Mouse (Mus musculus) forebrain, embryonic 10.5 days (tissue): ENCODE data around the gene Vps16. TPM values are rescaled to one million over a fixed set of nuclear protein-coding genes. Genes with fewer than 3 reads are reported as not detected.
A peak's percentile ranks its signal among the peaks of the same experiment; 100 is the strongest.

Experiments
- DNase-seq: peaks from one replicate; pipeline ENCODE4 v3.0.0-alpha.2; 2017; ENCODE audit warnings: low spot score; ENCODE audit errors: extremely low spot score
- H3K27ac ChIP-seq: fragments of 300-500 bp; sonication (generic); 2 replicates; pipeline ENCODE4 v1.5.1; 2016; ENCODE audit warnings: mild to moderate bottlenecking
- H3K27me3 ChIP-seq: fragments of 300-500 bp; sonication (generic); 2 replicates; pipeline ENCODE4 v1.6.1; 2016; ENCODE audit warnings: mild to moderate bottlenecking; ENCODE audit not compliant: poor library complexity, severe bottlenecking
- H3K36me3 ChIP-seq: fragments of 300-500 bp; sonication (generic); replicated peaks from 2 replicates; pipeline ENCODE4 v1.6.1; 2016; ENCODE audit warnings: mild to moderate bottlenecking, moderate library complexity
- H3K4me1 ChIP-seq: fragments of 300-500 bp; sonication (generic); 2 replicates; pipeline ENCODE4 v1.6.1; 2016
- H3K4me3 ChIP-seq: fragments of 300-500 bp; sonication (generic); 2 replicates; pipeline ENCODE4 v1.5.1; 2016; ENCODE audit warnings: mild to moderate bottlenecking, moderate library complexity
- H3K9me3 ChIP-seq: fragments of 300-500 bp; sonication (generic); 2 replicates; pipeline ENCODE4 v1.6.1; 2016; ENCODE audit warnings: mild to moderate bottlenecking, moderate library complexity
- WGBS: fragments of 180-500 bp; shearing (Covaris S2); methylation state at CpG from one replicate; pipeline ENCODE4 v1.1.7; 2016; 5-methylcytosine and 5-hydroxymethylcytosine counted together
- polyA plus RNA-seq: library from polyadenylated mRNA; unstranded; fragments of >200 nt; fragmentation: Nextera tagmentation; extraction: Ambion mirVana; gene quantifications from 2 replicates; pipeline ENCODE4 v1.2.1, GENCODE M21; 2016

Vps16 gene
- polyA plus RNA-seq, 1 experiment from 2014 or later, result 110 TPM

DNA sequence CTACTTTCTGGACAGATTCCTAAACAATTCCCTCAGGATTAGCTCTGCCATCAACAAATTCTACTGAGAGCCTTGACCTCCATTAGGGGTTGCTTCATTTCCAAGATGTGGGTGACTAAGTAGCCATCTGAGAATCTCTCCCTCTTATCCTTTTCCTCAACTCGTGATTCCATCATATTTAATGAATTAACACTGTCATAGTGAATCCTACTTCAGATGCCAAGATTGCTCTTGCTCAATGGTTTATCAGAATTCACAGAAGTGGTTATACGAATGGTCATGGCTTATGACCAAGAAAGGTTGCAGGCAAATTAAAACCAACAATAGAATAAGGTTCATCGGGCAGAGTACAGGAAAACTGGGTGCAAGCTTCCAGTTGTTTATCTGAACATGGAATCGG lies 22.2 kb upstream of the Vps16 start:
- peaks cover 27% of the 10 kb centered on the region for H3K4me1 ChIP-seq
- H3K9me3 ChIP-seq, result no peaks in the 10 kb centered on the region
- no peak overlapping the region for H3K27ac ChIP-seq
- 84% methylated on average over 4 of the region's 4 CpGs for WGBS
- no peak overlapping the region for H3K4me3 ChIP-seq
- DNase-seq, result no peak
- H3K36me3 ChIP-seq, result no peaks in the 10 kb centered on the region
- peaks cover 58% of the 10 kb centered on the region for H3K27me3 ChIP-seq

DNA sequence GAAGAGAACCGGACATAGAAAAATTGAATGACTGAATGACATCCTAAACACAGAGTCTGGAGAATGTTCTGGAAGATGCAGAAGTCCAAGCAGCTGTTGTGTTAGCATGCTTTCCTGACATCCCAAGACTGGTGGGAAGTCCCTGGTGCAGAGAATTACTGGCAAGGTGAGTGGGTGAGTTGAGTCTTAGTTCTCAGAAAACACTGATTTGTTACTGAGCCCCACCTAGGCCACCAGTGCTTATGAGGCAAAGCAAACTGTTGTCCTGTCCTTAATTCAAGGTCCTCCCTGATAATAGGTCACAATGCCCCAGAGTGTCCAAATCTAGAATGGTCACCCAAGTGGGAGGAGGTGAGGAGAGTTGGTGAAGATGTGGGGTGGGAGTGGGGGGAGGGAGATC lies 19.2 kb upstream of the Vps16 start, which contains the start of the genes Gm28372 and 1700020A23Rik:
Gene Gm28372 (plus strand): TSS at position 301 of the 400 bp plus-strand sequence.
Gene 1700020A23Rik (plus strand): TSS at position 321 of the 400 bp plus-strand sequence.
- H3K9me3 ChIP-seq, result no peaks in the 10 kb centered on the region
- 89% methylated on average over 1 of the region's 1 CpGs for WGBS

DNA sequence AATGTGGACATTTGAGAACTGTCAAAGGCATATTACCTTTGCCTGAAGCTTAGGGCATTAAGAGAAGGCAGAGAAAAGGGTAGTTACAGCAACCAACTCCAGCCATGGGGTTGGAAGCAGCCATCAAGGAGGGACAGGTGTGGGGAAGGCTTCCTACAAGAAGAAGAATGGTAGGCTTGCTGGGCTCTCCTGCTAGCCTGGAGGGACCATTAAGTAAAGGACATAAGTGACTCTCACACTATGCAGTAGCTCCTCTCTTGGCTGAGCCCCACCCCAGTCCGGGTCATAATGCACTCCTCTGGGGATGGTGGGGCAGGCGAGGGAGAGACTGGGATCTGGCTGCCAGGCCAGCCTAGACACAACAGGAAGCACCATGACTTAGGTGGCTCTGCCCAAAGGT lies 18.0 kb upstream of the Vps16 start, which contains the start of gene Tmem239:
Gene Tmem239 (plus strand): TSS at position 301 of the 400 bp plus-strand sequence.
- H3K4me1 ChIP-seq, result peaks cover 21% of the 10 kb centered on the region
- DNase-seq, result no peak
- no peaks in the 10 kb centered on the region for H3K9me3 ChIP-seq
- WGBS, result 82% methylated on average over 2 of the region's 2 CpGs
- H3K4me3 ChIP-seq, result no peak within 1 kb of the TSS
- no peak within 1 kb of the TSS for H3K27ac ChIP-seq
- H3K36me3 ChIP-seq, result no peaks in the 10 kb centered on the region
- peaks cover 65% of the 10 kb centered on the region for H3K27me3 ChIP-seq

More for the DNA sequence above, 19.2 kb upstream of the Vps16 start, which contains the start of the genes Gm28372 and 1700020A23Rik:
- H3K4me3 ChIP-seq, result no peak within 1 kb of the TSS
- DNase-seq, result no peak
- H3K36me3 ChIP-seq, result no peaks in the 10 kb centered on the region
- H3K4me1 ChIP-seq, result peaks cover 27% of the 10 kb centered on the region
- H3K27ac ChIP-seq, result no peak within 1 kb of the TSS
- peaks cover 59% of the 10 kb centered on the region for H3K27me3 ChIP-seq

DNA sequence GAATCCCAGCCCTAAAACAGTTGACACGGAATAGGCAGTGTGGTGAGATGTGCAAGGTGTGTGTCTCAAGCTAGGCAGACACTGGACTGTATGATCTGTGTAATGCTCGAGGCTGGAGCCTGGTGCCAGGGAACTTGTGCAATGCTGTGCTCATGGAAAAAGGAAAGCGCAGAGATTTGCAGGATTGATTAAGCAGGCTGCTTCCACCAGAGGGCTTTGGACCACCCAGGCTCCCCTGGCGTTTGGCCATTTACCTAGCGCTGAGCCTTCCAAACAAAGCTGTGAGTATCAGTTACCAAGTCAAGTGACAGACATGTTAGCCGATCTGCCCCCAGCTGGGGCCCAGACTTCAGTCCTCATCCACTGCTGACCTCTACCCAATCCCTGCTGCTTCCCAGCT lies 15.9 kb upstream of the Vps16 start:
- no peak overlapping the region for H3K4me3 ChIP-seq
- H3K27me3 ChIP-seq, result peaks cover 56% of the 10 kb centered on the region
- peaks cover 25% of the 10 kb centered on the region for H3K4me1 ChIP-seq
- no peaks in the 10 kb centered on the region for H3K36me3 ChIP-seq
- H3K27ac ChIP-seq, result peak overlapping the region; percentile 12; the same call in 1 of the 2 replicates
- H3K9me3 ChIP-seq, result no peaks in the 10 kb centered on the region
- DNase-seq, result peak; percentile 52
- 17% methylated on average over 6 of the region's 6 CpGs for WGBS

DNA sequence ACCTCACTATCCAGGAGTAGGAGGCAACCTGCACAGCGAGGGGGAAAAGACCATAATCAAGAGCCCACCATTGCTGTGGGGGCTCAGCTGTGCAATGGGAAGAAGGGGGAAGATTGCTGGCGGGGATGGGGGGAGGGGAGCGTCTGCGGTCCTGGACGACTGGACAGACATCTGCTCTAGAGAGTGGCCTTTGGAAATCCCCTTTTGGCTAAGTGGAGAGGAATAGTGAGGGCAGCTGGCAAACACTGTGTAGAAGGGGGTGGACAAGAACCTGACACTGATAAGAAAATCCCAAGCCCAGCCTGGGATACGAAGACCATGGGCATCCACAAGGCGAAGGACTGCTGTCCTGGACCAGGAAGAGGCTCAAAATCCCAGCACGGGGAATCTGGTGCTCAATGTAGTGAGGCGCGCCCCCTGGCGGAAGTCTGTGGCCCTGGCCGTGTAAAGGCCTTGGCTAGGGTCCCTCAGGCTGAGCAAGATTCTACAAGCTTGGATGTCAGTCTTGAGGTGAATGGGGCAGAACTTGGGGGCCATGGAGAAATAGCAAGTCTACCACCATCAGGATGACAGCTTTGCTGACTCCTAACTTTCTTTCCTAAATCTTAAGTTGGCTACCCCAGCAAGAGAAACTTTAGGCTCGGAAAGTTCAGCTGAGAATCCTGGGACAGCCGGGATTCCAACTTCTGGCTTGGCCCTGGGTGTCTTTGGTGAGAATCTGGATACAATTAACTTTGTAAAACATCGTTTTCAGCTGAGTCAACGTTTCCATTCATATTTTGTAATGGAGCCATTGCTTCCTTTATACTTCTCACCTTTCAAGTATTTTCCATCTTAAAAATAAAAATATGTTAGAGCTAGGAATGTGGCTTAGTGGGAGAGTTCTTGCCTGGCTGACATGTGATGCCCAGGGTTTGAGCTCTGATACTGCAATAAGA lies 12.3 kb upstream of the Vps16 start:
- no peaks in the 10 kb centered on the region for H3K36me3 ChIP-seq
- H3K27me3 ChIP-seq, result peaks cover 30% of the 10 kb centered on the region
- H3K4me3 ChIP-seq, result no peak overlapping the region
- DNase-seq, result peak; percentile 83
- peaks cover 25% of the 10 kb centered on the region for H3K4me1 ChIP-seq
- 43% methylated on average over 16 of the region's 16 CpGs for whole genome bisulfite sequencing
- no peaks in the 10 kb centered on the region for H3K9me3 ChIP-seq
- H3K27ac ChIP-seq, result no peak overlapping the region

DNA sequence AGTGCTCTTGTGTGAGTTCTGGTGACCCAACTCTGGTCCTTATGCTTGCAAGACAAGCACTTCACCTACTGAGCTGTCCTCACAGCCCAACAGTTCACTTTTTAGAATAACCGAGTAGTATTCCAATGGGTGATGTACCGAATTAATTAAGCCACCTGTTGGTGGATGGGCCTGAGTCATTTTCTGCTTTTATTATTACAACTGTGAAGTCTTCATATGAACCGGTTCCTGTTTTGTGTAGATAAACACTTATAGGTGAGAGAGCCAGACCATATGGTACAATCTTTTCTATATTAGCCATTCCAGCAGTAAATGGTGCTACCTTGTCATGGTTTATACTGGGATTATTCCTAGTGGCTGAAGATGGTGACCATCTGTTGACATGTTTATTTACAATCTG lies 11.4 kb upstream of the Vps16 start:
- no peak overlapping the region for H3K4me3 ChIP-seq
- peaks cover 22% of the 10 kb centered on the region for H3K27me3 ChIP-seq
- no peak for DNase-seq
- H3K4me1 ChIP-seq, result peaks cover 25% of the 10 kb centered on the region
- WGBS, result 85% methylated on average over 3 of the region's 3 CpGs
- H3K9me3 ChIP-seq, result no peaks in the 10 kb centered on the region
- H3K27ac ChIP-seq, result no peak overlapping the region
- no peaks in the 10 kb centered on the region for H3K36me3 ChIP-seq

DNA sequence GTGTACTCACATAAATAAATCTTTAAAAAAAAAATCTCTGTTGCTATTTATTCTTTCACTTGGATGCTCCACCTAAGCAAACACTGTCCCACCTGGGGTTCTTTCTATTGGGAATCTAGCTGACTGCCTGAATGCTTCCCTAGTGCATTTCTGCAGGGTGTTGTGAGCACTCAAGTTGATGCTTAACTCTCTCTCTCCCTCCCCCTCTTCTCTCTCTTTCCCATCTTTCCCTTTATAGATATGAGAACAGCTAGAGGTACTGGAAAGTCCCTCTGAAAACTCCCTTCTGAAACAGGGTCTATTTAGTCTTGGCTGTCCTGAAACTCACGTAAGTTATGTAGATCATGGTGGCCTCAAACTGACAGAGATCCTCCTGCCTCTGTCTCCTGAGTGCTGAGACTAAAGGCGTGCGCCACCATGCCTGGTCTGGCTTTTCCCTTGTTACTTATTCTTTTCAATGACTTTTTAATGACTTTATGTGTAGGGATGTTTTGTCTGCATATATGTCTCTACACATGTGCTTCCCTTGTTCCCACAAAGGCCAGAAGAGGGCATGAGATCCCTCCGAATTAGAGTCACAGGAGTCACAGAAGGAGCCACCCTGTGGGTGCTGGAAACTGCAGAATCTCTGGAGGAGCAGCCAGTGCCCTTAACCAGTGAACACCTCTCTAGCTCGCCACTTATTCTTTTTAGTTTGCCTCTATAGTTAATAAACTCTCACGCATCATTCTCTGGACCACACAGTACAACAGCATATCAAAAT lies 9.9 kb upstream of the Vps16 start:
- H3K27ac ChIP-seq, result no peak overlapping the region
- 75% methylated on average over 6 of the region's 6 CpGs for WGBS
- no peaks in the 10 kb centered on the region for H3K9me3 ChIP-seq
- peaks cover 11% of the 10 kb centered on the region for H3K4me1 ChIP-seq
- H3K4me3 ChIP-seq, result no peak overlapping the region
- DNase-seq, result no peak
- peaks cover 13% of the 10 kb centered on the region for H3K27me3 ChIP-seq
- H3K36me3 ChIP-seq, result peaks cover 10% of the 10 kb centered on the region

DNA sequence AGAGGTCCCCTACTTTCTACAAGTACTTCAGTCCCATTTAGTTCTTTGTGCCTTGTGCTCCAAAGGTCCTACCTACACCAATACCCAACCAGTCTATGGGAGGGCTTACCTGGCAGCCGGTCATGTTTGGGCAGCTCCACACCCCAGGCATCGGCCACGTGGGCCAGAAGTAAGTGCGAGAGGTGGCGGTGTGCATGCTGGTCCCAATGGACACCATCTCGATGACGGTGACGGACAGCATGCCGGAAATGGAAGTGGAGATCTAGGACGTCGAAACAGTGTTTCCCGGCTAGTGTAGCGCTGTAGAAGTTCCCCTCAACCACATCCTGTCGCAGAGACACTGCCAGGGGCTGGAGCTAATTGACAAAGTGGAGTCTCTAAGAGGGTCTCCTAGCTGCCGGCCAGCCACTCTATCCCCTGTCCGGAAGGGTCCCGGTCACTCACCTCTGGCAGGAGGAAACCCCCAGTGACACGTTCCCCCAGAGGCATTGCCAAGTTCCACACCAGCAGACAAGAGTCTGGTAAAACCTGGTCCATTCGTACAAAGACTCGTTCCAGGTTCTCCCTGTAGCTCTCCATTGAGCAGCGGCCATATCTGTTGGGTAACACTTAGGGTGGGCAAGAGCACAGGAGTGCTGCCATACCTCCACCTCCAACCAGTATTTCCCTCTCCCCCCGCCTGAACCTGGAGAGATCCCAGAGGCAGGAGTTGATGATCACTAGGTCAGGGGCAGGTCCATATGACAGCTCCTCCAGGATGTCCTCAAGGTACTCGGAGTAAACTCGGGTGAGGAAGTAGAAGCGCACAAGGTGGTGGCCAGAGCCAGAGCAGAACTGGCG lies 2.1 kb upstream of the Vps16 start:
- WGBS, result 93% methylated on average over 26 of the region's 26 CpGs
- H3K9me3 ChIP-seq, result no peaks in the 10 kb centered on the region
- no peak for DNase-seq

DNA sequence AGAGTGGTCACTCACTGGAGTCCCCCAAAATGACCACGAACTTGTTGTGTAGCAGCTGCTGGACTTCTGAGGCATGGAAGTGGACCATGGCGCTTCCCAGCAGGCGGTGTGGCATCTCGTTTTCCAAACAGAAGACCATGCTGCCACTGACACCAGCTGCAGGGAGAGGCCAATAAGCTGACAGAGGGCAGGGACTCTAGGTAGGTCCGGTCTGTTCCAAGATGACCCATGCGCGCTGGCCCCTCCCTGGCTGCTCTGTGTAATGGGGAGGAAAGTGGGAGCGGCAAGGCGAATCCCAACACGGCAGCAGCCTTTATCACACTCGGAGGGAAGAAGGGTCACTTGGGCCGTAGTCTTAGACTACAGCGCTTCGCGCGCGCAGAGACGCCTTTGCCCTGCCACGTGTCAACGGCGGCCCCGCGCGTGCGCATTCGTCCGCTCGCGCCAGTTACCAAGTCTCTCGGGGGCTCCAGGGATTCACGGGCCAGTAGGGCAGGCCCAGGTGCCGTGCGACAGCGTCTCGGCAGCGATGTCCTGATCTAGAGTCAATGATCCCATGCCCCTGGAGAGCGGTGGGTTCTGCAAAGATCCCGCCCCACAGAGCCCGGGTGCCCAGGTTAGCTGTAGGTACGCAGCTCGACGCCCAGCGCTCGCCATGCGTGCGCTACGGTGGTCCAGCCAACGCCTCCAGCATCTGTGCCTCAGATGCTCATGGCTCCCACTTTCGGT lies 578 bp upstream of the Vps16 start:
- Histone ChIP-seq H3K27ac (peak overlapping the region; percentile 94), H3K4me1 (peaks cover 34% of the 10 kb centered on the region), H3K36me3 (peaks cover 53% of the 10 kb centered on the region), H3K9me3 (no peaks in the 10 kb centered on the region), H3K27me3 (peaks cover 11% of the 10 kb centered on the region; the same call in 1 of the 2 replicates), H3K4me3 (peak overlapping the region; percentile 69)
- 17% methylated on average over 49 of the region's 49 CpGs for WGBS
- peak; percentile 83 for DNase-seq

More for the DNA sequence above, 2.1 kb upstream of the Vps16 start:
- Histone ChIP-seq H3K36me3 (peaks cover 47% of the 10 kb centered on the region), H3K27ac (no peak overlapping the region), H3K4me1 (peaks cover 34% of the 10 kb centered on the region), H3K27me3 (peaks cover 11% of the 10 kb centered on the region; the same call in 1 of the 2 replicates), H3K4me3 (no peak overlapping the region)

DNA sequence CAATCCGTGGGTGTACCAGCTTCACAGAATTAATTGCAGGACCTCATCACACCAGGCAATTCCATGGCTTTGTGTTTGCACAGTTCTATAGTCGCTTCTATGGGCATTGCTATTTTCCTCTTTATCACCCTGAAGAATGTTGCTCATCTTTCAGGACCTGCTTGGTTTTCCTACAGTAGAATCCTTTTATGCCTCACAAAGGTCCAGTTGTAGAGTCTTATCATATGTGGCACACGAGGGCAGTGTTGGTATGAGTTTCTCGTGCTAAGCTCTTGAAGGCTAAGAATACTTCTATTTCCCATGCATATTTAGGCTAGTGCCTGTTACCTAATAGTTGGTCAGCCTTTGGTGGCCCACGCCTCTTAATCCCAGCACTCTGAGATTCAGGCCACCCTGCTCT lies 973 bp downstream of the Vps16 start:
- H3K4me1 ChIP-seq, result peaks cover 34% of the 10 kb centered on the region
- WGBS, result 67% methylated on average over 5 of the region's 5 CpGs
- H3K36me3 ChIP-seq, result peaks cover 47% of the 10 kb centered on the region
- DNase-seq, result no peak
- H3K9me3 ChIP-seq, result no peaks in the 10 kb centered on the region
- peaks cover 11% of the 10 kb centered on the region; the same call in 1 of the 2 replicates for H3K27me3 ChIP-seq
- peak overlapping the region; percentile 69 for H3K4me3 ChIP-seq
- H3K27ac ChIP-seq, result peak overlapping the region; percentile 94

DNA sequence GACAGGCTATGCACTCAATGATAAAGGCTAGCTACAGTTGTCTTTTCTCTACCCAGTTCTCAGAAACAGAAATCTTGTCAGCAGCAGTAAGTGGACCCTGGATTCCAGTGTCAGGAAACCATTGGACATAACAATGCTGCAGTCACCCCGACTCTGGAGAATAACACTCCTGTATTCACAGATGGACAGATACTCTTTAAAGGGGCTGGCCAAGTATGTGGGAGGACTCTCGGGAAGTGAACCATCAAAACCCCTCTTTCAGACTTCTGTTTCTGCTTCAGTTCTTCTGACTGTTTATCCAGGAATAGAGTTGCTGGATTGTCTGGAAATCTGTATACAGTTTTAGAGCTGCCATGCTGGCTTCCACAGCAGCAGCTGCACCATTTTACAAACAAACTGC lies 5.7 kb downstream of the Vps16 start:
- Histone ChIP-seq H3K4me3 (no peak overlapping the region), H3K27me3 (no peaks in the 10 kb centered on the region), H3K27ac (no peak overlapping the region), H3K9me3 (no peaks in the 10 kb centered on the region), H3K4me1 (peaks cover 8% of the 10 kb centered on the region), H3K36me3 (peaks cover 43% of the 10 kb centered on the region)
- WGBS, result 70% methylated on average over 2 of the region's 2 CpGs
- no peak for DNase-seq
